Mouse (Mus musculus) heart, embryonic 11.5 days (tissue): Measurements from ENCODE around the gene Ptgs1. TPM values are rescaled to one million over a fixed set of nuclear protein-coding genes. Genes with fewer than 3 reads are reported as not detected.
A peak's percentile ranks its signal among the peaks of the same experiment; 100 is the strongest.
"Not testable (repeated sequence)": the region's sequence is repeated elsewhere in the genome, so short reads cannot be mapped to it uniquely, and the experiment has no call there.

Source experiments
- ATAC-seq: fragments of 200-750 bp; cut with Nextera tagmentation; replicated peaks from 2 replicates; pipeline ENCODE4 v1.8.0; 2017; ENCODE audit warnings: moderate library complexity; ENCODE audit not compliant: insufficient number of reproducible peaks, low FRiP score, low TSS enrichment
- H3K27ac ChIP-seq: fragments of 300-500 bp; sonication (generic); 2 replicates; pipeline ENCODE4 v1.5.1; 2014; ENCODE audit warnings: mild to moderate bottlenecking, low read depth, low read length
- H3K27me3 ChIP-seq: fragments of 300-500 bp; sonication (generic); 2 replicates; pipeline ENCODE4 v1.6.1; 2014; ENCODE audit warnings: mild to moderate bottlenecking, low read length, mixed read lengths; ENCODE audit not compliant: control insufficient read depth, insufficient read depth
- H3K36me3 ChIP-seq: fragments of 300-500 bp; sonication (generic); 2 replicates; pipeline ENCODE4 v1.6.1; 2014; ENCODE audit warnings: mild to moderate bottlenecking, low read length, moderate library complexity, mixed read lengths; ENCODE audit not compliant: control insufficient read depth, insufficient read depth
- H3K4me1 ChIP-seq: fragments of 300-500 bp; sonication (generic); 2 replicates; pipeline ENCODE4 v1.6.1; 2014; ENCODE audit warnings: low read length; ENCODE audit not compliant: control insufficient read depth, insufficient read depth
- H3K4me2 ChIP-seq: fragments of 300-500 bp; sonication (generic); 2 replicates; pipeline ENCODE4 v1.6.1; 2014; ENCODE audit warnings: mild to moderate bottlenecking, moderate library complexity
- H3K4me3 ChIP-seq: fragments of 300-500 bp; sonication (generic); 2 replicates; pipeline ENCODE4 v1.5.1; 2014; ENCODE audit warnings: low read depth, low read length
- H3K9ac ChIP-seq: fragments of 300-500 bp; sonication (generic); 2 replicates; pipeline ENCODE4 v1.6.1; 2014; ENCODE audit warnings: mild to moderate bottlenecking, low read depth, low read length, moderate library complexity
- H3K9me3 ChIP-seq: fragments of 300-500 bp; sonication (generic); replicated peaks from 2 replicates; pipeline ENCODE4 v1.6.1; 2016; ENCODE audit warnings: low read length; ENCODE audit not compliant: control insufficient read depth
- WGBS: fragments of 180-500 bp; shearing (Covaris S2); extraction: QIAGEN DNeasy Blood & Tissue Kit; methylation state at CpG from one replicate; pipeline ENCODE4 v1.1.7; 2014; ENCODE audit not compliant: insufficient replicate concordance; 5-methylcytosine and 5-hydroxymethylcytosine counted together
- polyA plus RNA-seq: library from polyadenylated mRNA; unstranded; fragments of >200 nt; fragmentation: Nextera tagmentation; extraction: Ambion mirVana; gene quantifications from 2 replicates; pipeline ENCODE4 v1.2.1, GENCODE M21; 2014

Gene Ptgs1
- 19.4 TPM in 2 replicates for polyA plus RNA-seq

DNA sequence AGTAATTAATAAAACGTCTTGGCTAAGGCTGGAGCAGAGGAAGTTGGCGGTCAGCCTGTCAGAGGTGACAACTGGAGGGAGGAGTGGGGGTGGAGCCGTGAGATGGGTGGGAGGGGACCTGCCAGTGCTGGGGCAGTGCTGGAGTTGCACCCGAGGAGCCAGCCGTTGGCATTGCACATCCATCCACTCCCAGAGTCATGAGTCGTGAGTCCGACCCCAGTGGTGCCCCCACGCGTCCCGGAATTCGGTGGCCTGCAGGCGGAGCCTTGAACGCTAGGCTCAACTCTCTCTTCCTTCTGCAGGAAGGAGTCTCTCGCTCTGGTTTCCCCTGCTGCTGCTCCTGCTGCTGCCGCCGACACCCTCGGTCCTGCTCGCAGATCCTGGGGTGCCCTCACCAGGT, at the start of gene Ptgs1:
TSS of gene Ptgs1 (plus strand) at position 61 of the 400 bp plus-strand sequence.
- peak within 1 kb of the TSS; percentile 88 for H3K4me2 ChIP-seq
- H3K36me3 ChIP-seq: no peaks in the 10 kb centered on the region
- H3K4me3 ChIP-seq: peak within 1 kb of the TSS; percentile 58
- H3K27ac ChIP-seq: peak within 1 kb of the TSS; percentile 29; the same call in 1 of the 2 replicates
- peaks cover 17% of the 10 kb centered on the region for H3K4me1 ChIP-seq
- ATAC-seq: peak; percentile 49; the same call in 1 of the 2 replicates
- H3K27me3 ChIP-seq: peaks cover 3% of the 10 kb centered on the region; the same call in 1 of the 2 replicates
- H3K9ac ChIP-seq: peak within 1 kb of the TSS; percentile 72
- WGBS: under 1% methylated on average over 18 of the region's 18 CpGs
- no peaks in the 10 kb centered on the region for H3K9me3 ChIP-seq

DNA sequence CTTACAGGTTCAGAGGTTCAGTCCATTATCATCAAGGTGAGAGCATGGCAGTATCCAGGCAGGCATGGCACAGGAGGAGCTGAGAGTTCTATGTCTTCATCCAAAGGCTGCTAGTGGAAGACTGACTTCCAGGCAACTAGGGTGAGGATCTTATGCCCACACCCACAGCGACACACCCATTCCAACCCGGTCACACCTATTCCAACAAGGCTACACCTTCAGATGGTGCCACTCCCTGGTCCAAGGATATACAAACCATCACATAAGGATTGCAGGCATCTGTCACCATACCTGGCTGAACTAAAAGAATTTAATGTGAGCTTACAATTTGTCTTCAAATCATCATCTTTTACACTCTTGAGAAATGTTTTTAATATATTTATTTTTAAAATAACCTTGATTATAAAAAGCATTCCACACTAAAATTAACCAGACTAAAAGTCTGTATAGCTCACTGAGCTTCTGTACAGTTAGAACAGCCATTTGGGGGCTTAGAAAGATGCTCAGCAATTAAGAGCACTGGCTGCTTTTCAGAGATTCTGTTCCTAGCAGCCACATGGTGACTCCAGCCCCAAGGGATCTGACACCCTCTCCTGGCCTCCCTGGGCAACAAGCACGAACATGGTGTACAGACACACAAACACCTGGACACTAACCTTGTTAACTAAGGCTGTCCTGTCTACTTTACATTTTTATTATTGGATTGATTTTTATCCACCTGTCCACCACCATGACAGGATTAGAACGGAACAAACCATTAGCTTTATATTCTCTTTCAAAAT, 48.4 kb upstream of the Ptgs1 start:
- 89% methylated on average over 4 of the region's 4 CpGs for WGBS
- not testable (repeated sequence) for H3K27me3 ChIP-seq, H3K36me3 ChIP-seq, H3K27ac ChIP-seq, H3K9ac ChIP-seq, H3K4me2 ChIP-seq, ATAC-seq, H3K4me3 ChIP-seq, H3K9me3 ChIP-seq, H3K4me1 ChIP-seq

DNA sequence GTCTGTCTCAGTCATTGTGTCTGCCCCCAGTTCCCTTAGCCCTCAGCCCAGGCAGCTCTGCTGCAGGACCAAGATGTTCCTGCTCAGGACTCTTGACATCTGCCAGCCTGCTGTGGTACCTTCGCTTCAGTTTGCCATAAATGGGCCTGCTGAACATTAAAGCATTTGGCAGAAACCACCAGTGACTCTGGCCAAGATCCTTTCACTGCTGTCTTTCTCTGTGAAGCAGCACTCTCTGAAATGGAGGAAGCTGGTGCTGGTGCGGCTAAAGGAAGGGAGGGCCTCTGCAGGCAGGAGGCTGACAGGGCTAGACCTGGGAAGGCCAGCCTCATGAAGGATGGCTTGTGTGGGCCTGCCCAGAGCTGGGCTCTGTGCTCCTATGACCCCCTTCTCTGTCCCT, 46.9 kb upstream of the Ptgs1 start:
- 77% methylated on average over 2 of the region's 2 CpGs for WGBS
- ATAC-seq: no peak

DNA sequence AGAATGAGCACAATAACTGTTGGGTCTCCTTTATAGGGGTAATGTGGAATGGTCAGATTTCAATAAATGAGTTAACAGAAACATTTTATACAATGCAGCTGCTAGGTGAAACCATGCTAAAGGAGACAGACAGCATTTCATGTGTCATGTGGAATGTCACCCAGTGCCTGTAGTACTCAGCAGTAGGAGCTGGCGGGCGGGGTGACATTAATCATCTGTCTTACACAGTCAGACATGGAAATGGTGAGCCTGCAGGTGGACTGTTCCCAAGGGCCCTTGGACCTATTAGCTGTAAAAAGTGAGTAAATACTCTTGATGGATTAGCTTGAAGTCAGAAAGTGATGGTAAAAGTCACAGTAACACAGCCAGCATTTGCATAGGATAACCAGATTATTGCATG, 46.0 kb upstream of the Ptgs1 start:
- WGBS: 93% methylated on average over 2 of the region's 2 CpGs
- H3K9ac ChIP-seq: no peak overlapping the region
- H3K4me1 ChIP-seq: peaks cover 5% of the 10 kb centered on the region; the same call in 1 of the 2 replicates
- no peak for ATAC-seq
- no peak overlapping the region for H3K27ac ChIP-seq
- H3K36me3 ChIP-seq: no peaks in the 10 kb centered on the region
- no peak overlapping the region for H3K4me2 ChIP-seq
- H3K4me3 ChIP-seq: no peak overlapping the region
- no peaks in the 10 kb centered on the region for H3K9me3 ChIP-seq
- no peaks in the 10 kb centered on the region for H3K27me3 ChIP-seq

More for the DNA sequence above, 46.9 kb upstream of the Ptgs1 start:
- Histone ChIP-seq H3K4me3 (no peak overlapping the region), H3K36me3 (no peaks in the 10 kb centered on the region), H3K9me3 (no peaks in the 10 kb centered on the region), H3K4me2 (no peak overlapping the region), H3K9ac (no peak overlapping the region), H3K4me1 (peaks cover 5% of the 10 kb centered on the region; the same call in 1 of the 2 replicates), H3K27ac (no peak overlapping the region), H3K27me3 (no peaks in the 10 kb centered on the region)

DNA sequence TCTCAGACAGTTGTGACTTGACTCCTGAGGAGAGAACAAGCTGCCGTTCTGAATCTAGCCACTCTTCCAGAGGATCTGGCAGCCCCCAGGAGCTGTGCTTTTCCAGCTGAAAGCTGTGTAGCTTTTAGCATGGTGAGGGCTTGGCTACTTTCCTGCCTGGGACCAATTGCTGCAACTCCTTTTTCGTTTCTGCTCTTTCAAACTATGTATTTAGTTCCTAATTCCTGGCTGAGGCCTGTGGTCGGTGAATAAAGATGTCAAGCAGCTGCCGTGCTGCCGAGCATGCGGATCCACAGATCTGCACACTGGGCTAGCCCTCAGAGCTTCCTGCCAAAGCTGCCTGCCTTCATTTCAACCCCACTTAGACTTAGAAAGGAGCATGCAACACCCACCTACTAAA, 45.4 kb upstream of the Ptgs1 start:
- Histone ChIP-seq H3K9me3 (no peaks in the 10 kb centered on the region), H3K4me1 (no peaks in the 10 kb centered on the region; the same call in 1 of the 2 replicates), H3K27me3 (no peaks in the 10 kb centered on the region), H3K27ac (no peak overlapping the region), H3K4me2 (no peak overlapping the region), H3K4me3 (no peak overlapping the region), H3K9ac (no peak overlapping the region), H3K36me3 (no peaks in the 10 kb centered on the region)
- 78% methylated on average over 6 of the region's 6 CpGs for WGBS
- no peak for ATAC-seq

DNA sequence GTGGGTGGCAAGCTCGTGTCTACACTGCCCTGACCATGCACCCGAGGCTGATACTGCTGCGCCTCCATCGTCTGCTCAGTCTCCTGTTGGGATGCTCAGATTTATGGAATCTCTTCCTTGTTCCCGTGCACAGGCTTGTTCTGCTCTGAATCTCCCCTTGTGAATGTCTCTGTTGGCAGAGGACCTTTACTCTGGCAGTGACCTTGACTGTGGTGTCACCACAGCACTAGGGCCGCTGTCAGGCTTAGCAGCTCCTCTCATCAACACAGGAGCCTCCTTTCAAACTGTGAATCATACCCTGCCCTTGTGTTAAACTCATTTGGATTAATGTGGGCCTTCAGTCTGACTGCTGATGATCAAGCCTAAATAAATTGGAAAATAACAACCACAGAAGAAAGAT, 41.0 kb upstream of the Ptgs1 start:
- H3K27me3 ChIP-seq, H3K4me3 ChIP-seq, H3K9ac ChIP-seq, H3K9me3 ChIP-seq, H3K4me2 ChIP-seq, H3K27ac ChIP-seq, H3K4me1 ChIP-seq, ATAC-seq, H3K36me3 ChIP-seq: not testable (repeated sequence)
- 75% methylated on average over 6 of the region's 6 CpGs for WGBS

DNA sequence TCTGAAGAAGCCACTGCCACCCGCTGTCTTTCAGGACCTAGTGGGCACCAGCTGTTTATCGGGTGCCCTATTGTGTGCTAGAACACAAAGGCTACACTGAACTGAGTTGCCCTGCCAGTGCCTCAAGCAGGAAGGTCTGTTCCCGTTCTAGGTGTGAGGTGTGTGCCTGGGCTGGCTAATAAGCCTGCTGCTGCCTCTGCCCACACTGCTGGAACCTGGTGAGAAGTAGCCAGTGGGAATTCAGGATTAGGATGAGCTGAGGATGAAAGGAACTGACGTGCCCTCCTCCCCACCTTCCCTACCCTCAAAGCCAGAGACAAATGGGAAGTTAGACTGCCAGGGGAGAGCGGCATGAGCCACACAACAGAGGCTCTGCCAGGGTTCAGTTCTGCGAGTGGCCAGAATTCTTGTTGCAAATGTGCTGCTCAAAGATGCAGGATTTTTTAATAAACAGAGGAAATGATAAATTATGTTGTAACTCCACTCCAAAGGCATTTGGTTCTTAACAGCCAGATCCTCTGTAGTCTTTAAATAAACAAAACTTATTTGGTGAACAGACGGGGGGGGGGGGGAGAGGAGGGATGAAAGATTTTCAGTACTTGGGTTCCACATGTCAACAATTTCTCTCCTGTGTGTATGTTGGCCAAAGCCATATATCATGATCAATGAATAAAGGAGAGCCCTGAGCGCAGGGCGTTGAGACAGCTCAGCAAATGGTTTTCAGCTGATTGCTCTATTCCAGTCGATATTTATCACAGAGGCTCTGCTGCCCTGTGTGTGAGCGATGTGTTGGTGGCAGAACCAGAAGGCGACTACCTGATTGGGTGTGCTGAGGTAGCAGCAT, 38.9 kb upstream of the Ptgs1 start:
- Histone ChIP-seq H3K4me1 (0 out of 2 replicates have a peak, but pooled peaks cover 1% of the 10 kb centered on the region), H3K9ac (no peak overlapping the region), H3K27me3 (no peaks in the 10 kb centered on the region), H3K36me3 (no peaks in the 10 kb centered on the region), H3K4me3 (no peak overlapping the region), H3K27ac (no peak overlapping the region), H3K4me2 (no peak overlapping the region), H3K9me3 (no peaks in the 10 kb centered on the region)
- 55% methylated on average over 12 of the region's 12 CpGs for WGBS
- ATAC-seq: no peak; the same call in 1 of the 2 replicates

DNA sequence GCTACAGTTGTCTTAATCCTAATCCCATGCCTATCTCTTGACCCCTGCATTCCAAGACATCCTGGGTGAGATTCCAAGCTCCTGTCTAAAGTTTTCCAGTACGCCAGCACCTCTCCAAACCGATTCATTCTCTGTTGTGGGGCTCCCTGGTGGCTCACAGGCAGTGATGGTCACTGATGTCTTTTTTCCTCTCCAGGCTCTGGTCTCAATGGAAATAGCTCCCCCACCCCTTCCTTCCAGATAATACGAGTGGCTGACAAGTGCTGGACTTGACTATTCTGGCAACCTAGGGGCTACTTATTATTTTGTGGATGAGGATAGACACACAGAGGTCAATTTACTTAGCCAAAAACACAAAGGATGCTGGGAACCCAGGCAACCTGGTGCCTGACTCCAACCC, 33.2 kb upstream of the Ptgs1 start:
- no peak overlapping the region for H3K4me3 ChIP-seq
- 37% methylated on average over 3 of the region's 3 CpGs for WGBS
- H3K4me1 ChIP-seq: peaks cover 29% of the 10 kb centered on the region
- no peaks in the 10 kb centered on the region for H3K36me3 ChIP-seq
- no peak overlapping the region for H3K9ac ChIP-seq
- H3K27ac ChIP-seq: no peak overlapping the region
- no peaks in the 10 kb centered on the region for H3K9me3 ChIP-seq
- H3K27me3 ChIP-seq: peaks cover 17% of the 10 kb centered on the region
- no peak for ATAC-seq
- H3K4me2 ChIP-seq: no peak overlapping the region
